Mouse (Mus musculus) mature B cell (primary cell): ENCODE measurements around the gene Gm525.

Experiments
- in situ Hi-C: fragments of 300-500 bp; cut with MboI; formaldehyde crosslinking; loops from 2 replicates; pipeline ENCODE4 v1.14.3; 2019

The Gm525 gene

DNA sequence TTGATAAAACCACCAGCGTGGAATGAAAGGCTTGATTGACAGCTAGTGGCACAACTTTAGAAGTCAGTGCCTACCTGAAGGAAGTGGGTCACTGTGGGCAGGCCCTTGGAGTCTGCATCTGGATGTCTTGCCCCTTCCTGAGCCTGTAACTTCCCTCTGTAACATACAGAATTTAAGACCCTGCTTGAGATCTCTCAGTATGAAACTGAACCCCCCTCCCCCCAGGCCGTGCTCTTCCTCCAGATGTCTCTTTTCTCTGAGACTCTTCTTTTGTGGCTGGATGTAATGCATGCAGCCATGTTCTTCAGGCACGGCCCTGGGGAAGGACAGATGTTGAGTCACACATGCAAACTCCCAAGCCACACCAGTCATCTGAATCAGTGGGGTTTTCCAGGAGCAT lies 21.7 kb downstream of the Gm525 start:
- in situ Hi-C loops = loop anchor here (10.0 kb wide), 1 partner anchor 209 kb away; the partner anchor contains the start of gene Nog

DNA sequence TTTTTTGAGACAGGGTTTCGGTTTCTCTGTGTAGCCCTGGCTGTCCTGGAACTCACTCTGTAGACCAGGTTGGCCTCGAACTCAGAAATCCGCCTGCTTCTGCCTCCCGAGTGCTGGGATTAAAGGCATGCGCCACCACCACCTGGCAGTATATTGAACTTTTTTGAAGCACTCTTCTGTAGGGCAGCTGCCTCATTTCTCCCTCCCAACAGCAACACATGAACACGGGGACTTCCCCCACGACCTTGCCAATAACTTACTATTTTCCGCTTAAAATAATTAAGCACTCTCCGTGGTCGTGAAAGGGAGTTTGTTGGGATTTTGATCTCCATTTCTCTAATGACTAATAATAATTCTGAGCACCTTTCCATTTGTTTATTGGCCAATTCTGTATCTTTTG lies 23.7 kb downstream of the Gm525 start:
- in situ Hi-C loops = loop anchor here (10.0 kb wide), 1 partner anchor 208 kb away; the partner anchor contains the start of gene Nog

DNA sequence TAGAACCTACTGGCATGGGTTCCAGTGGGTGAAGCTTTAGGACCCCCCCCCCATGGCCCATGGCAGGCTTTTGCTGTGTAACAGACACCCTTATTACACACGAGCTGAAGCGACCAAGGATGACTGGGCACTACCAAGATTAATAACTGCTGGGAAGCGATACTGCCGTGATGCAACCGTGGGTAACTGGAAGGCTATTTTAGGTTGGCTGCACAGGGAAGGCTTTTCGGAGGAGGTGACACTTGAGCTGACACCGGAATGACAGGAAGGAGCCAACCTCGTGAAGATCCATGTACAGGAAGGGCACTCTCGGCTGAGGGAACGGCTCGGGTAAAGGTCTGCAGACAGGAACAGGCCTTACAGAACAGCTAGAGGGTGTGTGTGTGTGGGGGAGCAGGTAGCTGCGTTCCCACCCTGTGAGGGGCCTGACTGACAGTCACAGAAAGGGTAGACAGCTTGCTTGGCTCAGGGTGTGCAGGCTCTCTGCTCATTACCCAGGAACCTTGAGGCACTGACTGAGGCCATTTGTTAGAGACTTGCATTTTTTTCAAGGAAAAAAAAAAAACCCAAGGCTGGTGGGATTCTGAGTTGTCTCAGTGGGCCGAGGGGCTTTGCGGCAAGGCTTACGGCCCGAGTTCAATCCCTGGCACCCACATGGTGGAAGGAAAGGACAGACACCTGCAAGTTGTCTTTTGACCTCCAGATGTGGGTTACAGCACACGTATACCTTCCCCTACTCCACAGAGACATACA lies 24.6 kb downstream of the Gm525 start:
- in situ Hi-C loops = loop anchor here (10.0 kb wide), 1 partner anchor 207 kb away; the partner anchor contains the start of gene Nog

DNA sequence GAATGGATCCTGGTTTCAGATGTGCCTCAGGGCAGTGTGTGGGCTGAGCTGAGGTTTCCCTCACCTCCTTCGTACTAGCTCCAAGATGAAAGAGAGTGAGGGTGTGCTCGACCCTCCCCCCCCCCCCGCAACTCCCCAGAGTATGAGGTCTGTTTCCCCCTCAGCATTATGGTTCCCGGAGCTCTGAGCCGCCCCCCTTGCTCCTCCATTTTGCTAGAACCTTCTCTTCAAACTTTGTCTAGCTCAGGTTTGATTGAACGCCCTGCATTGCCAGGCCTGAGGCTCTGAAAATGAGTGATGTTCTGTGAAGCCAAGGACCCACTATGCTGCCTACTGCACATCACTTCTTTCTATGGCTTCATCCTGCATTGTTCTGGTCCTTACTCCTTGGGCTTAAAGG lies 25.3 kb downstream of the Gm525 start:
- in situ Hi-C loops = loop anchor here (10.0 kb wide), 1 partner anchor 206 kb away; the partner anchor contains the start of gene Nog

DNA sequence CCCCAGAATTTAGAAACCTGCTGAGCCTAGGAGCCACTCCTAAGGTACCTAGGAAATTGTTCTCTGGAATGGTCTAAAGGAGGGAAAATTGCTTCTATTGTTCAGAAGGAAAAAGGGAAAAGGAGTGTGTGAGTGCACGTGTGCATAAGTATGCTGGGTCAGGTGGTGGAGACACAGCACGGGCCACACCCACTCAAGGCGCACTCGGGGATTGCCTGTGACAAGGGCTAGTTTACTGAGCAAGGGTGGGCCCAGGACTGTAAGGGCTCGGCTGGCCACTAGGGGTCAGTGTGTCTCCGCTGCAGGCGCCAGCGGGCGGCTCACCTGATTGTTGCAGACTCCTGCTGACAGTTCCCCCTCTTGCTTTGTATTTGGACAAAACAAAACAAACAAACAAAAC lies 26.8 kb downstream of the Gm525 start:
- in situ Hi-C loops = loop anchor here (25.0 kb wide), 1 partner anchor 612 kb away; no protein-coding TSS in a partner anchor

DNA sequence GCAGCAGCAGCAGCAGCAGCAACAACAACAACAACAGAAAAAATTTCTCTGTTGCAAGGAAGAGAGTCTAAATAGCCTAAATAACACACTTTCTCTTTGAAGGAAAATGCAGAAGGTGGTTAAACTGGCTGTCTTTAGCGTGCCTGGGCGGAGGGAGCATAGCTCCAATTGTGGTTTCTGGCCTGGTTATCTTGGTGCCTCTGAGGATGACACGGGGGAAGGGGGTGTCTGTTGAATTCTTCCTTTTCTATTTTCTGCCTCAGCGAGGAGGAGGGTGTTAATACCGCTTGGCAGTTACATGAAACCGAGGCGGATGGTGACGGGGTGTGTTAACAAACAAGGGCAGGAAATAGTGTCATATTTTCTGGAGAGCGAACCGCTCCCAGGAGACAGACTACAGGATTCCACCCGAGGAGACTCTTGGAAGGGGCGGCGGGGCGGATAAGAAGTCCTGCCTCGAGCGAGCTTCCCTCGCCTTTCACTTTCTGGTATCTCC lies 27.2 kb downstream of the Gm525 start:
- in situ Hi-C loops = loop anchor here (25.0 kb wide), 1 partner anchor 611 kb away; no protein-coding TSS in a partner anchor

DNA sequence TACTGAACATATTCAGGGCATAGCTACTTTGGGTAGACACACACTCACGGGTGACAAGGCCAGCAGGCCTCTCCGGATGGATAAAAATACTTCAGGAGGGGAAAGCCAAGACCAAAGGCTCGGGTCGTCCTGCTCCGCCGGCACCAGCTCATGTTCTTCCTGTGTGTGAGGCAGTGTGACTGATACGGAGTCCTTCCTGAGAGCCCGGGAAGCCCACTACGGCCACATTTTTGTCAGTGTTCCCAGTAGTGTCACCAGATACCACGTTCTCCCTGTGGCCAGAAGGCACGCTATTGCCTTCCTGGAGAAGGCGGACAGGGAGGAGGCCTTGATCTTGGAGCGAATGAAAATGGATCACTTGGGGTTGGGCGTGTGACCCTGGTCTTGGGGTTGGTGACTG lies 29.5 kb downstream of the Gm525 start:
- in situ Hi-C loops = loop anchor here (25.0 kb wide), 1 partner anchor 609 kb away; no protein-coding TSS in a partner anchor

DNA sequence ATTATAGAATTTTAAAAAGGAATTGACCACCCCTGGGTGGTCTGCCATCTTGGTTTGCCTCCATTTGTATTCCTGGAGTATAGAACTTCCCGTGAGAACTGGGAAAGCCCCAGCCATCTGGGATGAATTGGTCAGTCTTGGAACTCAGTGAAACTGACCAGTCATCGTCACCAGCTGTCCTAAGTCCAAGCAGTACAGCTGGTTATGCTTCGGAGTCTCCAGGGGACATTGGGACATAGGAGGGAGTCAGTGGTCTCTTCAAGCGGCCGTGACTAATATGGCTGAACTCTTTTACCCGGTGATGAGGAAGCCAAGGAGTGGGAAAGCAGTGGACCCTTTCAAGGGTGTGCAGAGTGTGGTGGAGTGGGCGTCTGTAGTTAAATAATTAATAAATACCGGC lies 31.6 kb downstream of the Gm525 start:
- in situ Hi-C loops = loop anchor here (25.0 kb wide), 1 partner anchor 607 kb away; no protein-coding TSS in a partner anchor

DNA sequence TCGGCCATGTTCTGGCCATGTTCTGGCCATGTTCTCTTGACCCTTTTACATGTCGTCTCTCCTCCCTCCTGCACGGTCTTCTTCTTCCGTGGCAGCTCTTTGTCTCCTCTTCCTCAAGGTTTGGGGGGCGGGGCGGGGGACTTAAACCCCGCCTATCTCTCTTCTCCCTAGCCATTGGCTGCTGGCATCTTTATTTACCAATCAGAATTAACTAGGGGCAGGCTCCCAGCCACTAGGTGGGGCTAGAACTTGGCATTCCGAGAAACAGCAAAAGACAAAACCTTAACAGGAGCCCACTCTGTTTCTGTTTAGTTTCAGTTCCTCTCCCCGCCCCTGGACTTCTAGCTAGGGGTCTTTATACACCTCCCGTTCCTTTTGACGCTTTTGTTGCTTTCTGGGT lies 32.2 kb downstream of the Gm525 start:
- in situ Hi-C loops = loop anchor here (25.0 kb wide), 1 partner anchor 606 kb away; no protein-coding TSS in a partner anchor

DNA sequence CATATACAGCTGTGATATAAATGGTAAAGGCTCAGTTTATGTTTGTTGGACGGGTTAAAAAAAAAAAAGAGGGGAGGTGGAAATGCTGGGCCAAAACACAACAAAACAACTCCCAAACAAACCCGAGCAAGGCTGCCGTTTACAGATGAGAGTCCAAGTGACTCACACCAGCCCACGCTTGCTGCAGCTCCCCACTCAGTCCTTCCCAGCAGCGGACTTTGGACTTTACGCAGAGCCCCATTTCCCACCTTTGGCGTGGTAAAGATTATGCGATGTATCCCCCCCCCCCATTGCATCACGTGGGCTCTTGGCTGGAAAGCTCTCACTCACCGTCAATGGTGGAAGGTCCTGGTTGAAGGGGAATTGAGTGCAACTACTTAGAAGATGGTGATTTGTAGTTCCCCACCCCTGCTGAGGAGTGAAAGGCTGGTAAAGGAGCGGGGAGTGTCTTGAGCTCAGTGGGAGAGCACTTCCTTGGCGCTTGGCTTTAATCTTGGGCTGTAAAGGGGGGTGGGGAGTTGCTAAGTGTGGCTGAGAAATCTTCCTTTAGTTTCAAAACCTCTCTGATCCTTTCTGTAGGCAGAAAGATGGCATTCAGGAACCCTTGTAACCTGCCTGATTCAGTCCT lies 33.7 kb downstream of the Gm525 start:
- in situ Hi-C loops = loop anchor here (25.0 kb wide), 1 partner anchor 605 kb away; no protein-coding TSS in a partner anchor

DNA sequence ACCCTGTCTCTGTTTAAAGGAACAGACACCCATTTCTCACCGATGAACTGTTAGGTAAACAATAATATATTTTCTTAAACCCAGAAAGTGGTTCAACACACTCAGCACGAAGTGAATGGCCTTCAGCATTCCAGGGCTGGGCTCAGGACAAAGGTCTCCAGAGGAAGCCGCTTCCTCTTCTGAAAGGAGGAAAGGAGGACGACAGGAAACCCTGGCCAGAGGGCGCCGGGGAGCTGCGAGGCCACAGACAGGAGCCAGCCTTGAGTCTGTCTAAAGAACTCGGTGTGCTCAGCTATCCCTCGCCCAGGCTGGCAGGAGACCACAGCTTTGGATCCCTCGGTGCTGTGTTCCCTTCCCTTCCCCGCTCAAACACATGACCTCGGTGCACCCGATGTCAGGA lies 50.8 kb downstream of the Gm525 start:
- in situ Hi-C loops = loop anchor here (25.0 kb wide), 1 partner anchor 588 kb away; no protein-coding TSS in a partner anchor

DNA sequence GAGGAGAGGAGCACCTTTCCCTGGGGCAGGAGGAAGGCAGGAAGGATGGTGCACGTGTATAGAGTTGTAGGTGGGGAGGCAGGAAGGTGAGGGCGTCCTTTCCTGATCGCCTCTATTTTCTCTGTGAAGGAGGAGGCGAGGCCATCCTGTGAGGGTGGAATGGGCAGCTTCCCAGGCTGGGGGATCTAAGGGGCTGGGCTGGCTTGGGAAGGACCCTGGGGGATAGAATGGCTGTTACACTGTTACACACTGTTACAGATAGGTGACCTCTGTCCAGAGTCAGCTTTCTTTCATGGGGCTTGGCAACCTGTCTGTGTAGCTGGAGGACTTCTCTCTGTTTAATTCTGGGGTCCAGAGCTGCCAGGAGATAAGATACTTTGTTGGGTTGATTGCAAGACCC lies 57.2 kb downstream of the Gm525 start:
- in situ Hi-C loops = no loop called here

DNA sequence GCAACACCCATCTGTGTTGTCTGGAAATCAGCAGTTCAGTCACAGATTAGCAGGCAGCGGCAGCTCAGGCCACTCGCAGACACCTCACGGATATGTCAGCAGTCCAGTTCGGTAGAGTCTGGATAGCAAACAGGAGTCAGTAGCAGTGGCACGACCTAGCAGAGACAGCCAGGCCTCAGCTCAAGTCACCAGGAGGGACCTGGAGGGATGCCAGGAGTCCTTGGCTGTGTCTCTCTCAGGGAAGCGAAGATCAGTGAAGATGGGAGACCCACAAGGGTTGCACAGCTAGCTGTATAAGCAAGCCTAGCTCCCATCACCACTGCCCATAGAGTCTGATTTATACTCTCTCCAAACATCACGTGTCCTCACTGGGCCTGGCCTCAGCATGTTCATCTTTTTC lies 58.8 kb downstream of the Gm525 start:
- in situ Hi-C loops = no loop called here

DNA sequence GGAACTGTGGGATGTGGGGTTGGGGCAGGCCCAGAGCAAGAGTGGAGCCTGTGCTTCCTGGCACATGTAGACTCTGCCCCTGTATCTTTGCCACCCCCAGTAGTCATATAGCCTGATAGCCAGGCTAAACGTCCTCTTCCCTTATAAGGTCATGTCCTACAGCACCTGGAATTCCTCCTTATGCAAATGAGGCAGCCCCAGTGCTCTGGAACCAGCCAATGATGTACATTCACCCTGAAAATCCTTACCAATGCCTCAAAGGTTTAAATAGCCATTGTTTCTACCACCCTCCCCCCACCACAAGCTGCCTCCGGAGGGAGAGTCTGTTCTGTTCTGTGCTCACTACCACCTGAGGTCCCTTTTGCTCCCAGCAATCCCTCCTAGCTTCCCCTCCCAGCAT lies 60.6 kb downstream of the Gm525 start:
- in situ Hi-C loops = no loop called here

DNA sequence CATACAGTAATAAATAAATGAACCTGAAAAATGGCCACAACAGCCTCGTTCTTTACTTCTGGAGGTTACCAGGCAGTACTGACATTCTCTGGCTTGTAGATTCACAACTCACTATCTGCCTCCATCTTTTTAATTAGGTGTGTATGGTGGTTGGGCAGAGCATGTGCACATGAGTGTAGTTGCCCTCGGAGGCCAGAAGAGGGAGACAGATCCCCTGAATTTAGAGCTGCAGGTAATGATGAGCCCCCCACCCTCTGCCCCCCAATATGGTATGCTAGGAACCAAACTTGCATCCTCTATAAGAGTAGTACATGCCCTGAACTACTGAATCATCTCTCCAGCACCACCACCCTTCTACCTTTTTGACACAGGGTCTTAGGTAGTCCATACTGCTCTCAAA lies 64.3 kb downstream of the Gm525 start:
- in situ Hi-C loops = no loop called here
